Mouse (Mus musculus) embryonic facial prominence, embryonic 14.5 days (tissue): Measurements from ENCODE around the gene Ylpm1. TPM values are rescaled to one million over a fixed set of nuclear protein-coding genes. Genes with fewer than 3 reads are reported as not detected.
A peak's percentile ranks its signal among the peaks of the same experiment; 100 is the strongest.

ENCODE experiments used
- ATAC-seq: fragments of 200-750 bp; cut with Nextera tagmentation; 2 replicates; pipeline ENCODE4 v1.8.0; 2017; ENCODE audit warnings: low read depth, moderate number of reproducible peaks, moderate TSS enrichment
- DNase-seq: peaks from one replicate; pipeline ENCODE4 v3.0.0-alpha.2; 2015; ENCODE audit warnings: low spot score
- H3K27ac ChIP-seq: fragments of 300-500 bp; sonication (generic); replicated peaks from 2 replicates; pipeline ENCODE4 v1.5.1; 2014; ENCODE audit warnings: low read depth, mild to moderate bottlenecking, low read length, moderate library complexity
- H3K27me3 ChIP-seq: fragments of 300-500 bp; sonication (generic); replicated peaks from 2 replicates; pipeline ENCODE4 v1.6.1; 2014; ENCODE audit warnings: low read length; ENCODE audit not compliant: control insufficient read depth, insufficient read depth
- H3K36me3 ChIP-seq: fragments of 300-500 bp; sonication (generic); 2 replicates; pipeline ENCODE4 v1.6.1; 2014; ENCODE audit warnings: low read length, mixed read lengths; ENCODE audit not compliant: control insufficient read depth, insufficient read depth
- H3K4me1 ChIP-seq: fragments of 300-500 bp; sonication (generic); 2 replicates; pipeline ENCODE4 v1.6.1; 2014; ENCODE audit warnings: antibody characterized with exemption, low read length; ENCODE audit not compliant: control insufficient read depth, insufficient read depth
- H3K4me2 ChIP-seq: fragments of 300-500 bp; sonication (generic); 2 replicates; pipeline ENCODE4 v1.6.1; 2014; ENCODE audit warnings: low read depth, mild to moderate bottlenecking, low read length, moderate library complexity, mixed read lengths
- H3K4me3 ChIP-seq: fragments of 300-500 bp; sonication (generic); 2 replicates; pipeline ENCODE4 v1.5.1; 2014; ENCODE audit warnings: low read depth, mild to moderate bottlenecking, low read length
- H3K9ac ChIP-seq: fragments of 300-500 bp; sonication (generic); 2 replicates; pipeline ENCODE4 v1.6.1; 2014; ENCODE audit warnings: low read depth, mild to moderate bottlenecking, low read length, moderate library complexity, mixed read lengths
- H3K9me3 ChIP-seq: fragments of 300-500 bp; sonication (generic); 2 replicates; pipeline ENCODE4 v1.6.1; 2016; ENCODE audit warnings: low read length; ENCODE audit not compliant: control insufficient read depth
- WGBS: fragments of 180-500 bp; shearing (Covaris S2); extraction: QIAGEN DNeasy Blood & Tissue Kit; methylation state at CpG from one replicate; pipeline ENCODE4 v1.1.7; 2014; 5-methylcytosine and 5-hydroxymethylcytosine counted together
- polyA plus RNA-seq: library from polyadenylated mRNA; unstranded; fragments of >200 nt; fragmentation: Nextera tagmentation; extraction: Ambion mirVana; gene quantifications from 2 replicates; pipeline ENCODE4 v1.2.1, GENCODE M21; 2014

Ylpm1 gene
- polyA plus RNA-seq, 1 experiment from 2014 or later, result 35.8 TPM

- Histone ChIP-seq H3K4me3 (peak overlapping the region; percentile 99), H3K9ac (peak overlapping the region; percentile 95), H3K36me3 (no peaks in the 10 kb centered on the region), H3K27ac (peak overlapping the region; percentile 87), H3K27me3 (no peaks in the 10 kb centered on the region), H3K9me3 (peaks cover 4% of the 10 kb centered on the region; the same call in 1 of the 2 replicates), H3K4me2 (peak overlapping the region; percentile 97), H3K4me1 (peaks cover 15% of the 10 kb centered on the region)
- WGBS, result under 1% methylated on average over 26 of the region's 44 CpGs
- peak; percentile 42 for ATAC-seq
- peak; percentile 65 for DNase-seq
Observed at GRCm38 (mm10) chr12:84996501-84997398, 629 bp downstream of the Ylpm1 start.

- Histone ChIP-seq H3K9ac (no peak overlapping the region), H3K27me3 (no peaks in the 10 kb centered on the region), H3K27ac (no peak overlapping the region), H3K9me3 (no peaks in the 10 kb centered on the region), H3K4me2 (peak overlapping the region; percentile 97), H3K4me3 (peak overlapping the region; percentile 99; the same call in 1 of the 2 replicates), H3K4me1 (peaks cover 15% of the 10 kb centered on the region), H3K36me3 (no peaks in the 10 kb centered on the region)
- ATAC-seq, result no peak
- DNase-seq, result no peak
Observed at GRCm38 (mm10) chr12:84999053-84999452, 2.9 kb downstream of the Ylpm1 start.

DNA sequence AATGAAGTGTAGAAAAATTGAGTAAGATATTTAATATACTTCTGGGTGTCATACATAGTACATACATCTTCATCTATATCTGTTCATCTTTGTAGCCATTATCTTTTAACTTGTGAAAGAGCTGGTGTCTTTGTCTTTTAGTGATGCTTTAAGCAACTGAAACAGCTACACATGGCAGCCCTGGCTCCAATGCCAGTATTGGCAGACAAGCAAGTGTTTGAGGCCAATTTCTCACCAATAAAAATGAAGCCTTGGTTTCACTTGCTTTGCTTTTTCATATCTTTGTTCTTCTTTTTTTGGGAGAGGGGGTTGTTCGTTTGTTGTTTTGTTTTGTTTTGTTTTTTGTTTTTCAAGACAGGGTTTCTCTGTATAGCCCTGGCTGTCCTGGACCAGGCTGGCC, 10.1 kb downstream of the Ylpm1 start:
- Histone ChIP-seq H3K36me3 (no peaks in the 10 kb centered on the region; the same call in 1 of the 2 replicates), H3K4me1 (no peaks in the 10 kb centered on the region), H3K4me2 (no peak overlapping the region), H3K4me3 (no peak overlapping the region), H3K9ac (no peak overlapping the region), H3K27ac (no peak overlapping the region), H3K9me3 (no peaks in the 10 kb centered on the region), H3K27me3 (no peaks in the 10 kb centered on the region)
- 80% methylated on average over 1 of the region's 1 CpGs for WGBS
- DNase-seq (no peak), ATAC-seq (no peak)

GRCm38 (mm10) chr12:85007021-85007420, 10.9 kb downstream of the Ylpm1 start:
- Histone ChIP-seq H3K9me3 (0 out of 2 replicates have a peak, but pooled peaks cover 4% of the 10 kb centered on the region), H3K36me3 (peaks cover 3% of the 10 kb centered on the region; the same call in 1 of the 2 replicates), H3K27ac (no peak overlapping the region), H3K9ac (no peak overlapping the region), H3K27me3 (no peaks in the 10 kb centered on the region), H3K4me1 (no peaks in the 10 kb centered on the region), H3K4me3 (no peak overlapping the region), H3K4me2 (no peak overlapping the region)
- DNase-seq (no peak), ATAC-seq (no peak)

DNA sequence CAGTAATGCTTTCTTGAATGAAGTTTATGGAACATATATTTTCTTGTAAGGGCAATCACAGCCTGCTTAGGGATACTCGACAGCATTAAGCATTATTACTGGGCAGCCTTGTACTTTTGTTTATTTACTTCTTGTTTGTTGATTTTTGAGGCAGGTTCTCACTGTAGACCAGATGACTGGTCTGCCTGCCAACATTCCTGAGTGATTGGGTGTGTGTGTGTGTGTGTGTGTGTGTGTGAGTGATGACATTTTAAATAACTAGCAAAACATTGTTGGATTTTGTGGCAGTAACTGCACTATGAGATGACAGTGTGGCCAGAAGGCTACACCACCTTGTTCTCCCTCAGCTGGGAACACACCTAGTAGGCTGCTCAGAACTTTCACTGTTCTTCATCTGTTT, 13.7 kb downstream of the Ylpm1 start:
- Histone ChIP-seq H3K36me3 (peaks cover 25% of the 10 kb centered on the region), H3K27ac (no peak overlapping the region), H3K4me3 (no peak overlapping the region), H3K9ac (no peak overlapping the region), H3K9me3 (0 out of 2 replicates have a peak, but pooled peaks cover 5% of the 10 kb centered on the region), H3K4me2 (no peak overlapping the region), H3K27me3 (no peaks in the 10 kb centered on the region), H3K4me1 (no peaks in the 10 kb centered on the region)
- DNase-seq (no peak), ATAC-seq (no peak)
- WGBS, result 69% methylated on average over 1 of the region's 1 CpGs

DNA sequence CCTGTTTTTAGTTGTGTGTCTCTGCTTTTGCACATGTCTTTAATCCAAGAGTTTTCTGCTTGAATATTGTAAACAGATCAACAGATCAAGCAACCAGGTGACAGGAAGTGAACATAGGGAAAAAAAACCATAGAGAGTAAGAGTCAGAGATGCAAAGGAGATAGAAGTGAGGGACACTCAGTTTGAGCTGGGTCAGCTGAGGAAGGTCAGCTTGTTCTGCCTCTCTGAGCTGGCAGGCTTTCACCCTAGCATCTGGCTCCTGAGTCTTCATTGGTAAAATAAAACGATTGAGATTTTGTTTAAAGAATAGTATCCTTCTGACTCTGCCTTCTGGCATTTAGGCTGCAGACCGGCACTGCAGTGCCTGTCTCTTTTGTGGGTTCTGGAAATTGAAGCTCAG, 14.4 kb downstream of the Ylpm1 start:
- WGBS, result 83% methylated on average over 2 of the region's 2 CpGs
- DNase-seq (no peak), ATAC-seq (no peak)
- Histone ChIP-seq H3K4me3 (no peak overlapping the region), H3K27ac (no peak overlapping the region), H3K4me1 (no peaks in the 10 kb centered on the region), H3K9ac (no peak overlapping the region), H3K27me3 (no peaks in the 10 kb centered on the region), H3K4me2 (no peak overlapping the region), H3K36me3 (peaks cover 33% of the 10 kb centered on the region), H3K9me3 (0 out of 2 replicates have a peak, but pooled peaks cover 5% of the 10 kb centered on the region)

DNA sequence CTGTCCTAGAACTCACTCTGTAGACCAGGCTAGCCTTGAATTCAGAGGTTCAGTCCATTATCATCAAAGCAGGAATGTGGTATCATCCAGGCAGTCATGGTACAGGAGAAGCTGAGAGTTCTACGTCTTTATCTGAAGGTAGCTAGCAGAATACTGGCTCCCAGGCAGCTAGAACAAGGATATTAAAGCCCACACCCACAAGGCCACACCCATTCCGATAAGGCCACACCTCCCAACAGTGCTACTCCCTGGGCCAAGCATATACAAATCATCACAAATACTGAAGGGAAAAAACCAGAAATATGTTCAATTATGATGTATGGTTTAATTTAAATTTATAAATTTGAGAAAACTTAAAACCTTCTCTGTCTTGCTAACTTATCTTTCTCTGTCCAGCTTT, 16.1 kb downstream of the Ylpm1 start:
- H3K27ac ChIP-seq, result no peak overlapping the region
- no peaks in the 10 kb centered on the region for H3K27me3 ChIP-seq
- WGBS, result 92% methylated on average over 2 of the region's 2 CpGs
- H3K36me3 ChIP-seq, result peaks cover 47% of the 10 kb centered on the region
- ATAC-seq, result no peak
- H3K4me1 ChIP-seq, result no peaks in the 10 kb centered on the region
- H3K4me2 ChIP-seq, result no peak overlapping the region
- DNase-seq, result no peak
- no peak overlapping the region for H3K9ac ChIP-seq
- 0 out of 2 replicates have a peak, but pooled peaks cover 5% of the 10 kb centered on the region for H3K9me3 ChIP-seq
- H3K4me3 ChIP-seq, result no peak overlapping the region

DNA sequence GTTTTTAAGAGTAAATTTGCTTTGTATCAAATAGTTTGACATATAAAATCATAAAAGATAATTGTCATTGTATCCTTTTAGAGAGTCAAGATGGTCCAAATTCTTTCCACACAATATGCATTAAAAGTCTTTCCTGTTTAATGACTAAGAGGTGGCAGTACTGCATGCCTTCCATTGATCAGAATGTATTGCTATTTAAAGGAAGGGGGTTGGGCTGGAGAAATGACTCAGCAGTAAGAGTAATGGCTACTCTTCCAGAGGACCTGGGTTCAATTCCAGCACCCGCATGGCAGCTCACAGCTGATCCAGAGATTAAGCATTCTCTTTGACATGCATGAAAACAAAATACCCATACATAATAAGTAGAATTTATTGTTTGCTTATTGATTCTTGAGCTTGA, 25.9 kb downstream of the Ylpm1 start:
- H3K9ac ChIP-seq, result no peak overlapping the region
- 97% methylated on average over 1 of the region's 1 CpGs for WGBS
- H3K4me2 ChIP-seq, result no peak overlapping the region

DNA sequence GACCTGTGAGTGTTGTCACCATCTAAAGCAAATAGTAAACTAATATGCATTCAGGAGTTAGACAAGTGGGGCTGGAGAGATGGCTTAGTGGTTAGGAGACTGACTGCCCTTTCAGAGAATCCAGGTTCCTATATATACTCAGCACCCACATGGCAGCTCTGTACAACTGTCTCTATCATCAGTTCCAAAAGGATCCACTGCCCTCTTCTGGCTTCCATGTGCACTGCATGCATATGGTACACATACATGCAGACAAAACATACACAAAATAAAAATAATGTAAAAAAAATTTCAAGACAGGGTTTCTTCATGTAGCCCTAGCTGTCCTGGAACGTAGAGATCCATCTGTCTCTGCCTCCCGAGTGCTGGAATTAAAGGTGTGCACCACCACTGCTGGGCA, 36.6 kb downstream of the Ylpm1 start:
- ATAC-seq (no peak), DNase-seq (no peak)
- H3K4me2 ChIP-seq, result no peak overlapping the region
- WGBS, result 98% methylated on average over 2 of the region's 2 CpGs
- H3K9ac ChIP-seq, result no peak overlapping the region
- no peaks in the 10 kb centered on the region for H3K27me3 ChIP-seq
- no peak overlapping the region for H3K4me3 ChIP-seq
- H3K4me1 ChIP-seq, result no peaks in the 10 kb centered on the region
- H3K9me3 ChIP-seq, result no peaks in the 10 kb centered on the region
- no peak overlapping the region for H3K27ac ChIP-seq
- H3K36me3 ChIP-seq, result peaks cover 53% of the 10 kb centered on the region

More for the DNA sequence above, 25.9 kb downstream of the Ylpm1 start:
- H3K27me3 ChIP-seq, result no peaks in the 10 kb centered on the region
- no peak for ATAC-seq
- no peak for DNase-seq
- peaks cover 32% of the 10 kb centered on the region for H3K36me3 ChIP-seq
- H3K27ac ChIP-seq, result no peak overlapping the region
- H3K4me1 ChIP-seq, result no peaks in the 10 kb centered on the region
- H3K9me3 ChIP-seq, result no peaks in the 10 kb centered on the region
- H3K4me3 ChIP-seq, result no peak overlapping the region
